Mouse (Mus musculus) heart, embryonic 12.5 days (tissue): ENCODE data around the gene Ikzf3. TPM values are rescaled to one million over a fixed set of nuclear protein-coding genes. Genes with fewer than 3 reads are reported as not detected.

ENCODE experiments used
- ATAC-seq: fragments of 200-750 bp; cut with Nextera tagmentation; 2 replicates; pipeline ENCODE4 v1.8.0; 2017; ENCODE audit warnings: moderate TSS enrichment, moderate library complexity; ENCODE audit not compliant: insufficient number of reproducible peaks, low FRiP score
- H3K27ac ChIP-seq: fragments of 300-500 bp; sonication (generic); 2 replicates; pipeline ENCODE4 v1.5.1; 2016; ENCODE audit warnings: mild to moderate bottlenecking, moderate library complexity; ENCODE audit not compliant: poor library complexity, severe bottlenecking
- H3K27me3 ChIP-seq: fragments of 300-500 bp; sonication (generic); replicated peaks from 2 replicates; pipeline ENCODE4 v1.6.1; 2016; ENCODE audit warnings: mild to moderate bottlenecking, moderate library complexity
- H3K36me3 ChIP-seq: fragments of 300-500 bp; sonication (generic); 2 replicates; pipeline ENCODE4 v1.6.1; 2016; ENCODE audit warnings: mild to moderate bottlenecking, moderate library complexity
- H3K4me1 ChIP-seq: fragments of 300-500 bp; sonication (generic); replicated peaks from 2 replicates; pipeline ENCODE4 v1.6.1; 2016; ENCODE audit warnings: mild to moderate bottlenecking
- H3K4me2 ChIP-seq: fragments of 300-500 bp; sonication (generic); 2 replicates; pipeline ENCODE4 v1.6.1; 2016; ENCODE audit warnings: mild to moderate bottlenecking, moderate library complexity
- H3K4me3 ChIP-seq: fragments of 300-500 bp; sonication (generic); 2 replicates; pipeline ENCODE4 v1.5.1; 2016; ENCODE audit warnings: mild to moderate bottlenecking
- H3K9ac ChIP-seq: fragments of 300-500 bp; sonication (generic); 2 replicates; pipeline ENCODE4 v1.6.1; 2016; ENCODE audit warnings: mild to moderate bottlenecking, moderate library complexity
- H3K9me3 ChIP-seq: fragments of 300-500 bp; sonication (generic); replicated peaks from 2 replicates; pipeline ENCODE4 v1.6.1; 2016; ENCODE audit warnings: mild to moderate bottlenecking, moderate library complexity
- WGBS: fragments of 180-500 bp; shearing (Covaris S2); methylation state at CpG from one replicate; pipeline ENCODE4 v1.1.7; 2016; 5-methylcytosine and 5-hydroxymethylcytosine counted together
- polyA plus RNA-seq: library from polyadenylated mRNA; unstranded; fragments of >200 nt; fragmentation: Nextera tagmentation; extraction: Ambion mirVana; gene quantifications from 2 replicates; pipeline ENCODE4 v1.2.1, GENCODE M21; 2016

Ikzf3 gene
- polyA plus RNA-seq, 1 experiment from 2014 or later: 0.06 TPM

DNA sequence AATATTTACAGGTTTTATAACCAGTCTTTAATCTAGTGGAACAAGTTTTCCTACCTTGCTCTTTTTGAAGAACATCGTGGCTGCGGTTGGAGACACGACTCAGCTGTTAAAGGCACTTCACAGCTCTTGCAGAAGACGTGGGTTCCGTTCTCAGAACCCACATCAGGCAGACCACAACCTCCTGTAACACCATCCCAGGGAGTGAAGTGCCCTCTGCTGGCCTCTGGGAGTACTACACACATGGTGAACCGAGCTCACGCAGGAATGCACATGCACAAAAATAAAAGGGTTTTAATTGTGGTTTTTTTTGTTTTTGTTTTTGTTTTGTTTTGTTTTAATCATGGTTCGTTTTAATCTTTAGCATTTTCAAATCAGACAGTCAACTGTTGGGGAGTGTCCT, 22.5 kb upstream of the Ikzf3 start:
- no peak for ATAC-seq
- H3K36me3 ChIP-seq: no peaks in the 10 kb centered on the region
- no peaks in the 10 kb centered on the region for H3K27me3 ChIP-seq
- H3K9ac ChIP-seq: no peak overlapping the region
- H3K4me2 ChIP-seq: no peak overlapping the region
- H3K4me3 ChIP-seq: no peak overlapping the region
- no peak overlapping the region for H3K27ac ChIP-seq
- no peaks in the 10 kb centered on the region; the same call in 1 of the 2 replicates for H3K4me1 ChIP-seq
- WGBS: 82% methylated on average over 8 of the region's 8 CpGs
- H3K9me3 ChIP-seq: 0 out of 2 replicates have a peak, but pooled peaks cover 4% of the 10 kb centered on the region

DNA sequence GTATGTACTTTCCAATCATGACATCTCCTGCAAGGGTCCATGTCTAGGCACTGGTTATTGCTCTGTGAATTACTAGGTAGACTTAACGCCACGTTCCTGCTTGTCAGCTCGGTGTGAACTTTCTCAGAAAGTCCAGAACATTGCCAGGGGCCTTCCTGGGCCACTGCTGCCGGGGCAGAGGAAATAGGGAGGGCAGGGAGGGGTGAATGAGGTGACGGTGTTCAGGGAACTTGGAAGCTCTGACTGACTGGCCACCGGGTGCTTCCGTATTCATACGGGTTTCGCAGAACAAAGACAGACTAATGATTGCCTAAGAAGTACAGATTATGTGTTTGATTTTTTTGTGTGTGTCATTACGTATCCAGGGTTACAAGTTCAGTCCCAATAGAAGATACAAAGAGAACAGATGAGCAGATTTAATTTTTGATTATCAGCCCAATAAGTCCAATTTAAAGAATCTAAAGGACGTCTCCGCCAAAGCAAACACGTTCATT, 18.1 kb upstream of the Ikzf3 start:
- WGBS: 75% methylated on average over 13 of the region's 13 CpGs
- H3K4me1 ChIP-seq: peaks cover 14% of the 10 kb centered on the region
- no peak for ATAC-seq
- H3K9me3 ChIP-seq: 0 out of 2 replicates have a peak, but pooled peaks cover 4% of the 10 kb centered on the region
- peaks cover 9% of the 10 kb centered on the region; the same call in 1 of the 2 replicates for H3K27me3 ChIP-seq
- no peak overlapping the region for H3K9ac ChIP-seq
- no peak overlapping the region for H3K4me2 ChIP-seq
- H3K4me3 ChIP-seq: no peak overlapping the region
- H3K36me3 ChIP-seq: no peaks in the 10 kb centered on the region
- no peak overlapping the region for H3K27ac ChIP-seq

DNA sequence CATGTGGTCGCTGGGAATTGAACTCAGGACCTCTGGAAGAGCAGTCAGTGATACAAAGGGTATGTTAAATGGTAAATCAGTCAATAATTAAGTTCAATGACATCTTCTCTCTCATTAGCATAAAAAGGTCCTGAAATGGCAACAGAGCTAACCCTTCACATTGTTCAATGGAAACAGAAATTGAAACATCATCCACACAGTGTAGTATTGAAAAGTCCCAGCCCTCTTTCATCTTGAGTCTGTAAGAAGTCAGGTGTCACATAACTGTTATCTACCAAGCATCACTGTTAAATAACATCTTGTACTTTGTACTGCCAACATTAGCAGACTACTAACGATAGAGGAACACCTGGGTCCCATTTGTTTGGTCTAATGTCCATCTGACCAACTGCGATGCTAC, 17.2 kb upstream of the Ikzf3 start:
- Histone ChIP-seq H3K4me2 (no peak overlapping the region), H3K36me3 (no peaks in the 10 kb centered on the region), H3K9ac (no peak overlapping the region), H3K27me3 (peaks cover 10% of the 10 kb centered on the region; the same call in 1 of the 2 replicates), H3K4me3 (no peak overlapping the region), H3K27ac (no peak overlapping the region), H3K4me1 (peaks cover 14% of the 10 kb centered on the region), H3K9me3 (0 out of 2 replicates have a peak, but pooled peaks cover 4% of the 10 kb centered on the region)
- 85% methylated on average over 3 of the region's 3 CpGs for WGBS
- ATAC-seq: no peak

DNA sequence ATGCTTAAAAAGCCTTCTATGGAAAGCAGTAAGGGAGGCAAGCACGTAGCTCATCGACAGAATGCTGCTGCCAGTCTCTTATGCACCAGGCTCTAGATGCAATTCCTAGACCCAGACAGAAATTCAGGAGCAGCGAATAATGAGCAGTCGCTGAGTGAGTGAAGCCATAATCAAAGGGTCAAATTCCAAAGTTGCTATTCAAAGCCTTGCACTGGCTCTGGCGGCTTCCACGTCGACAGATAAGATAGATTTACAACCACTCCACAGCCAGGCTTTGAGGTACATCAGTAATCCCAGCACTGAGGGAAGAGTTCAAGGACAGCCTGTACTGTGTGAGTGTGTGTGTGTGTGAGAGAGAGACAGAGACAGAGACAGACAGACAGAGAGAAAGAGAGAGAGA, 15.1 kb upstream of the Ikzf3 start:
- no peaks in the 10 kb centered on the region for H3K36me3 ChIP-seq
- 13% methylated on average over 7 of the region's 7 CpGs for WGBS
- H3K27ac ChIP-seq: peak overlapping the region; percentile 56
- H3K4me2 ChIP-seq: no peak overlapping the region
- no peak overlapping the region for H3K4me3 ChIP-seq
- H3K9ac ChIP-seq: no peak overlapping the region
- ATAC-seq: no peak
- H3K27me3 ChIP-seq: peaks cover 10% of the 10 kb centered on the region; the same call in 1 of the 2 replicates
- H3K9me3 ChIP-seq: no peaks in the 10 kb centered on the region
- peaks cover 14% of the 10 kb centered on the region for H3K4me1 ChIP-seq

DNA sequence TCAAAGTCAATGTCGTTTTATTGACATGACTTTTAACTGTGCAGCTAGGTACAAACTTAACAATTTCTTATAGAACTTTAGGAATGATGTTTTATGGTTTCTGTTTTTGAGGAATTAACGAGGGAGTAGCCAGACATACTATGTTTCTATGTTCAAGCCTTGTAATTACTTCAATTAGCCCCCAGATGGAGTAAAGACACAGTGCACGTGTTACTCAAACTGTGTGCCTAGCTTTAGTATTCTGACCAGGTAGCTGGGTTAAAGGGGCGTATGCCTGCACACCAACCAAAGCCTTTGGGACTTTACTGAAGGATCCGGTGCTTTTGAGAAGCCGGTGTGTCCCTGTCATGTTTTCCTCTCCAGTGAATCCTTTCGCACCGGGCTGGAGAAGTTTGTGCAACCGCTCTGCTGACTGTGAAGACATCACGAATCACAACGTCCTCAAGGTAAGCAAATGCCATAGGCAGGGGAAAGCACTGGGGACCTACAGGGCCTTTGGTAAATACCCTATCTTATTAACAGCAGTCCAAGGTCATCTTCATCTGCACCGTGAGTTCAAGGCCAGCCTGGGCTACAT, 9.4 kb upstream of the Ikzf3 start:
- peaks cover 7% of the 10 kb centered on the region for H3K27me3 ChIP-seq
- H3K36me3 ChIP-seq: no peaks in the 10 kb centered on the region
- H3K4me3 ChIP-seq: no peak overlapping the region
- no peak for ATAC-seq
- H3K4me1 ChIP-seq: peaks cover 3% of the 10 kb centered on the region
- no peak overlapping the region for H3K4me2 ChIP-seq
- H3K9me3 ChIP-seq: no peaks in the 10 kb centered on the region
- 70% methylated on average over 12 of the region's 12 CpGs for WGBS
- no peak overlapping the region for H3K27ac ChIP-seq
- H3K9ac ChIP-seq: no peak overlapping the region

DNA sequence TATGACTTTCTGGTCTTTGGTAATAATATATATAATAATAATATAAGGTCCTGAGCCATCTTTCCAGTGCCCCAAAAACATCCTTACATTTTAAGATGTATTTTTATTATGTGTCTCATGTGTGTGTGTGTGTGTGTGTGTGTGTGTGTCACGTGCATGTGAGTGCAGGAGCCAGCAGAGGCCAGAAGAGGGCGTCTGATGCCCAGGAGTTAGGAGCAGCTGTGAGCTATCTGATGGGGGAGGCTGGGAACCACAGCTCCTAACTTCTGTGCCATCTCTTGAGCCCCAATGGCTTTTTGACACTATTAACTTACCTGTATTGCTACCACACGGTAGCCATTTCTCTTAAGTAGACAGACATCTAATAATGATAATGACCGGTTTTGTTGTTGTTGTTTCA, 8.1 kb upstream of the Ikzf3 start:
- 81% methylated on average over 4 of the region's 4 CpGs for WGBS

DNA sequence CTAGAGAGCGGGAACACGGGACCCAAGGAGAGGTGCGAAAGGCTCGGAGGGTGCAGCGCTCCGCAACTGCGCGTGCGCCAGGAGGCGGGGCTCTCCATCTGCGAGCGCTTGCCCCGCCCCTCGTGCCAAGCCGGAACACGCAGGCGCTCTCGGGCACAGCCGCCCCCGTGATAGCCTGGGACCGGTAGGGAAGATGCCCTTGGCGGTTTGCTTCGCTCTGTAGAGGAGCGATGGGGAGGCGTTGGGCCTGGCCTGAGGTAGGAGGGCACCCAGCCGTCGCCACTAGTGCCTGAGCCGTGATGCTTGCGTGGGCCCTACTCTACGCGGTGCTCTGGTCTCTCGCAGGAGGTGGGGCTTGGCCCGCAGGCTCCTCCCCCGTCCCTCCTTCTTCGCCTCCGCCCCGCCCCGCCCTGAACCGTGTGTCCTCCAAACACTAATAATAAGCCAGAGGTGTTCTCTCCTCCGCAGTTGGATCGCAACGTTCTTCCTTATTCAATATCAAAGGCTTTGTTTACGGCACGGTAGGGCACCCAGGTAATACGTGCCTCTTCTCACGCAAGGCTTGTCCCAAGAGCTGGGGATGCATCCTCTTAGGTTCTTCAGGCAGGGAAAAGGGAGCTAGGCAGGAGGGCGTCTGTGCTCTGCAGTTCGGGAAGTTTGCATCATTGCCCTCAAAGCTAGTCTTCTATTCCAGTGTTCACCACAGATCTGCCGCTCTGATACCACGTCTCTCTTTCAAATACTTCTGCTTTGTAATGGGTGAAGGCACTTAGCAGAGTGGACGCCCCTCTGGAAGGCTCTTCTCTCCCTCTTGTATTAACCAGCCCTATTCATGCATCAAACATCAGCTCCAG, 5.4 kb upstream of the Ikzf3 start, which contains the start of gene Zpbp2:
Gene Zpbp2 (plus strand): TSS at position 123 of the 854 bp plus-strand sequence.
- peak within 1 kb of the TSS; percentile 70 for H3K27ac ChIP-seq
- peak within 1 kb of the TSS; percentile 74 for H3K4me3 ChIP-seq
- H3K36me3 ChIP-seq: no peaks in the 10 kb centered on the region
- peaks cover 39% of the 10 kb centered on the region for H3K27me3 ChIP-seq
- peak within 1 kb of the TSS; percentile 75 for H3K9ac ChIP-seq
- H3K4me2 ChIP-seq: peak within 1 kb of the TSS; percentile 82
- H3K9me3 ChIP-seq: peaks cover 2% of the 10 kb centered on the region; the same call in 1 of the 2 replicates
- WGBS: under 1% methylated on average over 51 of the region's 51 CpGs
- H3K4me1 ChIP-seq: peaks cover 3% of the 10 kb centered on the region
- ATAC-seq: peak; percentile 97

More for the DNA sequence above, 8.1 kb upstream of the Ikzf3 start:
- Histone ChIP-seq H3K4me1 (peaks cover 3% of the 10 kb centered on the region), H3K9ac (no peak overlapping the region), H3K27ac (no peak overlapping the region), H3K27me3 (peaks cover 15% of the 10 kb centered on the region), H3K9me3 (peaks cover 2% of the 10 kb centered on the region; the same call in 1 of the 2 replicates), H3K4me2 (no peak overlapping the region), H3K4me3 (no peak overlapping the region), H3K36me3 (no peaks in the 10 kb centered on the region)
- ATAC-seq: no peak

DNA sequence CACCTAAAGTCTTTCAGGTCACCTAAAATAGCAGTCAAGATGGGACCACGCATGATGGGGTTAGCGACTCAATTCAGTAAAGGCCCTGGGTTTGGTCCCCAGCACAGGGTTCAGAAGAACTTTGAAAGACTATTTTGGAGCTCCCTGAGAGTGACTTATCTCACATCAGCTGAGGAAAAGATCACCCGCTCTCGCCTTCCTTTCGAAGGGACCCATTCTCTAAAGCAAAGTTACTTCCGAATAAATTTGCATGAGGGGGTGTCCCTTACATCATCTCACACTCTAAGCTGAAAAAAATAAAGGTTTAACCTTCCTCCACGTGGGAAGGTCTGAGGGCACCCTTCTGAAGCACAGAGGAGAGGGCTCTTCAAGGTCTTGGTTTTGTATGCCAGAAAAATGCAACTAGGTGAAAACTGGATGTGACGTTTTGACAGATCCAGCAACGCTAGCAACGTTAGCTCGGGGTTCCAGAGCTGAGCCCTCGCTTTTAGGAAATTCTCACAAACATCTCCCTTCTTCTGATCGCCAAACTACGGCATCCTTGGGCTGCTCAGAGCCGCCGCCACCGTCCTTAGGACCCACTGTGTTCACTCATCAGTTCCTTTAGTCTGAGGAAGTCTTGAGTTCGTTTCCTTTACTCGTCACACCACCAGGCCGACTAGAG, 4.6 kb upstream of the Ikzf3 start:
- no peak overlapping the region for H3K27ac ChIP-seq
- peak overlapping the region; percentile 82 for H3K4me2 ChIP-seq
- H3K4me3 ChIP-seq: peak overlapping the region; percentile 74
- H3K36me3 ChIP-seq: no peaks in the 10 kb centered on the region
- H3K27me3 ChIP-seq: peaks cover 46% of the 10 kb centered on the region
- peak overlapping the region; percentile 29; the same call in 1 of the 2 replicates for H3K9ac ChIP-seq
- peaks cover 2% of the 10 kb centered on the region; the same call in 1 of the 2 replicates for H3K9me3 ChIP-seq
- ATAC-seq: no peak
- peaks cover 8% of the 10 kb centered on the region for H3K4me1 ChIP-seq
- WGBS: 18% methylated on average over 20 of the region's 20 CpGs

DNA sequence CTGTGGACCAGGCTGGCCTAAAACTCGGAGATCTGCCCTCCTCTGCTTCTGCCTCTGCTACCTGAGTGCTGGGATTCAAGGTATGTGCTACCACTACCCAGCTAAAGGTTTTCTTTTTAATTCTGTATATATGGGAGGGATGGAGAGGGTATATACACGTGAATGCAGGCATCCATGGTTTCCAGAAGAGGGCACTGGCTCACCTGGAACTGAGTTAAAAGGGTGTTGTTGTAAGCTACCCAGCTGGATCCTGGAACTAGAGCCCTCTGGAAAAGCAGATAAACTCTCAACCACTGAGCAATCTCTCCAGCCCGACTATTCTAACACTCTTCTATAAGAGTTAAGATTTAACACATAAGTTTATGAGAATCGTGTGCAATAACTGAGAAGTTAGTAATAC, 3.5 kb upstream of the Ikzf3 start:
- no peak for ATAC-seq
- Histone ChIP-seq H3K4me1 (peaks cover 11% of the 10 kb centered on the region), H3K9ac (no peak overlapping the region), H3K4me3 (no peak overlapping the region), H3K27ac (no peak overlapping the region), H3K36me3 (no peaks in the 10 kb centered on the region), H3K27me3 (peaks cover 50% of the 10 kb centered on the region), H3K9me3 (peaks cover 2% of the 10 kb centered on the region; the same call in 1 of the 2 replicates), H3K4me2 (no peak overlapping the region)
- WGBS: 57% methylated on average over 4 of the region's 4 CpGs

DNA sequence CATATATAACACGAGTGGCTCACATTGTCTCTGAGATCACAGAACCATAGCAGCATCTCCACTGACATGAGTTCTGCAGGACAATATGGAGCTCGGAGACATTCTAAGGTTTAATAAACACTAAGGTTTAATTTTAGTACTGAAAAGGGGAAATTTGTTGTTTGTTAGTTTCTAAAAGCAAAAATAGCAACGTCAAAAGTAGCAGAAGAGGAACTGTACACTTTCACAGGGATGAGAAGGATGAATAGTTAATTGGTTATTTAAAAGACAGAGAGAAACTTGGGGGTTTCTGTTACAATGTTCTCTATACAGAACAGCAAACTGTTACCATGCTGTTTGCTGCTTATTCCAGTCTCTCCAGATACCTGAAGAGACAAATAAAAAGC, 1.5 kb upstream of the Ikzf3 start:
- no peak for ATAC-seq
- H3K27me3 ChIP-seq: peaks cover 59% of the 10 kb centered on the region
- no peak overlapping the region for H3K4me3 ChIP-seq
- peaks cover 11% of the 10 kb centered on the region for H3K4me1 ChIP-seq
- H3K36me3 ChIP-seq: no peaks in the 10 kb centered on the region
- no peak overlapping the region for H3K27ac ChIP-seq
- 59% methylated on average over 3 of the region's 3 CpGs for WGBS
- peaks cover 2% of the 10 kb centered on the region; the same call in 1 of the 2 replicates for H3K9me3 ChIP-seq
- no peak overlapping the region for H3K9ac ChIP-seq
- no peak overlapping the region for H3K4me2 ChIP-seq
